Mouse (Mus musculus) heart, postnatal 10 days (tissue): ENCODE measurements around the gene Parp8. TPM values are rescaled to one million over a fixed set of nuclear protein-coding genes. Genes with fewer than 3 reads are reported as not detected.
"Not testable (repeated sequence)": the region's sequence is repeated elsewhere in the genome, so short reads cannot be mapped to it uniquely, and the experiment has no call there.

Source experiments
- DNase-seq, 2 experiments: peaks; one replicate each; pipeline ENCODE4 v3.0.0; 2021
- intact Hi-C: fragments of 180-260 bp; cut with DNase I; formaldehyde crosslinking; loops from one replicate; pipeline ENCODE4 v1.15.1; 2025
- total RNA-seq, 2 experiments: library from RNA; stranded (reverse); gene quantifications; 2 replicates each; pipeline ENCODE4 v1.2.3; 2021

Parp8 gene
- total RNA-seq, 2 experiments from 2014 or later = 11.2 to 14.8 TPM

DNA sequence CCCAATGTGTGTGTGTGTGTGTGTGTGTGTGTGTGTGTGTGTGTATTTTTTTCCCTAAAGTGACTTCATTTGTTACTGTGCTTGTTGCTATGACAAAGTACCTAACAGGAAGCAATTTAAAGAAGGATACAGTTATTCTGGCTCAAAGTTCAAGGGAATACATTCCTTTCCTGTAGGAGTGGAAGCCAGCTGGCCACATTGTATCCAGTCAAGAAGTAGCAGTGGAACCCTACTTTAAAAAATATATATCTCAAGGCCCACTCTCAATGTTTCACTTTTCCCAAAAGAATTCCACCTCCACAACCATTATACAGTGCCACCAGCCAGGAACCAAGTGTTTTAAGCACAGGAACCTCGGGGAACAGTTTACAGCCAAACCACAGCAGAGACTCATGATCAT lies 55.7 kb downstream of the Parp8 start:
- intact Hi-C loops = no loop called here
- no peak for DNase-seq

DNA sequence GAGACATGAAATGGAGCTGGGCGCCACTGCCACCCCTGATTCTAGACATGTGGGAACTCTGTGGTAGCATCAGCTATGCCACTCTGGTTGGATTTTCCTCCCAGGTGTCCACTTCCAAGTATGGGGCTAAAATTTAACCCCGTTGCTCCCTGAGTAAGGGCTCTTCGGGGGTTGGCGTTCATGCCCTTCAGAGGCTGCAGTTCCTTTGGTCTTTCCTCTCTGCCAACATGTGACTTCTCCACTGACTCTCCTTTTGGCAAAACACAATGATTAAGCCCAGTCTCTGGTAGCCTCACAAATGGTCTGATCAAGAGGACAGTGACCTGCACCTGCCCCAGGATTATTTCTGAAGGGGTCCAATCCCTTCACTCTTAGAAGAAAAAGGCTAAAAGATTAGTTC lies 56.4 kb downstream of the Parp8 start:
- DNase-seq = no peak
- intact Hi-C loops = no loop called here

DNA sequence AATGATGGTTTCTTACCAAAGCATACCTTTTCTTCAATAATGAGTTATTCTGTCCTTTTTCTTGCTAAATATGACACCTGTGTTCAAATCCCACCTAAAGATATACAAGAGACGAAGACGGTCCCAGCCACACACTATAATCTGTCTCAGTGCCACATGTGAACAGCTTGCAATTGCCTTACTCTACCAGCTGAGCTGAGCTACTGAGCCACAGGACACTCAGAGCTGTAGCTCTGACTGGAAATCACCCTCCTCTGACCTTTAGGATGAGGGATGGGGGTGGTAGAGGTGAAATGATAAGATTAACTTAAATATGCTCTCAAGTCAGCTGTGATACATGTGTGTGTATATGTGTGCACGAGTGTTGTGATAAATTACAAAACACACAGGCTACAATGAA lies 57.9 kb downstream of the Parp8 start:
- intact Hi-C loops = no loop called here
- no peak for DNase-seq

DNA sequence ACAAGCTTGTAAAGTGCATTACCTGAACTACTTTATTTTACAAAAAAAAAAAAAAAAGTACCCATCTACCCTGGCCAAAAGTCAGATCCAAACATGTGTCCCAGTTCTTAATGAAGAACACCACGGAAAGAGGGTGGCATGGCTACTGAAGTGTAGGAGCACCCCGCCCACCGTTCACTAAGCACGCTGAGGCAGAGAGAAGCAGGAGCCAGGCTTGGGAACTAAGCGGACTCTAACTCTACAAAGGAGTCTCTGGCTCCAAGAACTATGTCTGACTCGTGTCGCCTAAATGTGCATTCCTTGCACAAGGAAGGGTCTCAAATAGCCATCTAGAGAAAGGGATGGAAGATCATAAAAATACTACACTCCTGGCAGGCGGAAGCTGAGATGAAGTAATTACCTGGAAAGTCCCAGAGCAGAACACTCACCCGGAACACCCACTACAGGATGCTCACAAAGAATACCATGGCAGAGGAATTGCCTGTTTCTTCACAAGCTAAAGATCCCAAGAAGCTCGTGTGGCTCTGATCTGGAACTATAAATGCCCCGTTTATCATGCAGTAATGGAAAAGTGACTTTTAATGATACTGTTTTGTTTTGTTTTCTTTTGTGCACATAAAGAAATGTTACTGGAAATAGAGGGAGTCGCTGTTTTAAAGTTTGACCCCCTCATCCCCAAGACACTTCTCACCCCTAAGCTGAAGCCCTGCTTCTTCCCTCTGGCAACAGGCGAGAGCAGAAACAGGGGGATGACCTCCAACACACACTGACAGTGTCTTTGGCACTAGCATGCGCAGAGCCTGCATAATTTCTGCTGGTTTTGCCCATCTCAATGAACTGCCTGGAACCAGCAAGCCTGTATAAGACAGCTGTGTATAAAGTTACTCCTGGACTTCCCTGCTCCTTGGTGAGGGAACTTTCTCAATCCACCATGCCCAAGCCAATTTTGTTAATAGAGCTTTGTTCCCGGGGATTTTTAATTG lies 62.6 kb downstream of the Parp8 start:
- intact Hi-C loops = no loop called here
- no peak for DNase-seq

DNA sequence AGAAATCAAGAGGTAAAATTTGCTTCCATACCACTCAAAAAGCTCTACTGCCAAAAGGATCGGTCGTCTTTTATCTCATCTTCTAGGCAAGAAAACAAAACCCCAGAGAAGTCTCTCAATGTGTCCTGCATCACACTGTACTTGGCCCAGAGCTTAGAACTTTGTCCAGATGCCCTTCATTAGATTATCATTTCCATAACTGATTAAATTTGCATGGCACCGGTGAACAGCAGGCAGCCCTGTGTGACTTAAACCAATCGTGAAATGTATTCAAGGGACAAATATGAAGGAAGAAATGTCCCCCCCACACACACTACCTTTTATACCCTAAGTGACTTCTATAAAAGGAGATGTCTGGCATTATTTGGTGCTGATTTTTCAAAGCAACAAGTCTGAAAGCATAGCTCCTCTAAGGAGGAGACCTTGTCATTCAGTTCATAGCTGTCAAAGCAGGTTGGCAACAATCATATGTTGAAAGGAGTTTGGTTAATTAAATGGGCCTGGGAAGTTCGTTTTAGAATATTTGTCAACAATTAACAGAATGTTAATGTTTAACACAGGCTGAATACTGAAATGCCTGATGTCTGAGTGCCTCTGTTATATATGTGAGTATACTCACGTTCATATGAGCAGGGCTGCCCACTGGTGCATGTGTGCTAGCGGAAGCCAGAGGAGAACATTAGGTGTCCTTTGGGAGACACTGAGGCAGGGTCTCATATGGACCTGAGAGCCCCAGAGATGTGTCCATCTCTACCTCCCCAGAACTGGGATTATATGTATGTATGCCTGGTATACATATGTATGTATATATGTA lies 66.4 kb downstream of the Parp8 start:
- no peak for DNase-seq
- intact Hi-C loops = no loop called here

DNA sequence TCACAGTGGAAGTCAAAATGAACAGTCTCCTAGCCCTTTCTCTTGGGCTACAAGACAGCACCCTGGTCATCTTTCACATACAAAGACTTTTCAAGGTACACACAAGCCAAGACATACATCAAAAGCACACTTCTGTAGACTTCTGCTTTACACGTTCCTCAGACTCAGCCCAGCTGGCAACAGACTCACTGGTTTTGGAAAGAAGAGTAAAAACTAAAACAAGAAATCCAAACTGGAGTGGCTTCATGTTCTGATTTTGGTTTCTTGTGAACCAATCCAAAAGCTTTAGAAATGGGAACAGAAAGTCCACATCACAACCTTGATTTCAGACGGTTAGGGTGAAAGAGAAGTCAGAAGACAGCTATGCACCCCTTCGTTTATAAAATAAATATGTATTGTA lies 67.8 kb downstream of the Parp8 start:
- DNase-seq = no peak
- intact Hi-C loops = no loop called here

DNA sequence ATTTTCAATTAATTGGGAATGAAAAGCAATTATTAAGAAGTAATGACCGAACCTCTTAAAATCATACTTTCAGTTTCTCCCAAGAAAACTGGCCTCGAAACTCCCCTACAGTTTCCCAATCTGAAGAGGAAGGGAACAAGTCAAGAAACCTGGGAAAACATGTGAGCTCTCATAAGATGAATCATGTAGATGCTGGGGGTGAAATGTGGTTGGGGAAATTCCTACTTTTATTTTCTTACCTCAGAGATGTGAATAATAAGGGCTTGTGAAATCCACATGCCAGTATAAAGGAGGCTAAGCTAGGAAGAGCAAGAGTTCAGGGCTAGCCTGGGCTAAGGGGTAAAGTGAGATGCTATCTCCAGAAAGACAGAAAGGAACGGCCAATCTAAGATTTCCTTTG lies 74.0 kb downstream of the Parp8 start:
- intact Hi-C loops = loop anchor here (5.0 kb wide), 1 partner anchor 71 kb away; no protein-coding TSS in a partner anchor
- DNase-seq = no peak

DNA sequence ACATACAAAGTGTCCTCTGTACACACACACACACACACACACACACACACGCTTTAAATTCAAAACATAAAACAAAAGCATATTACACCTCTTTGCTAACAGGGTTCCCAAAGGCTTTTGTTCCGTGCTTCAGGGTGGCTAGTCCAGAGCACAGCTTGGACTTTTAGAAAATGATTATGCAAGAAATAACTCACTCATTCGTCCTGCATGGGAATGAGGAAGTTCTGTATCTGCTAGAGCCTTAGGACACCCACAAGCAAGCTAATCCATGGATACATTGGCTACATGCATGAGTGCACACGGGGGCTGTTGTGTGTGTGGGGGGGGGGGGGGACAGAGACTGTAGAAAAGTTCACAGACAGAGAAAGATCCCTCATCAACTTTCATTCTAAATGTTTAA lies 75.8 kb downstream of the Parp8 start:
- intact Hi-C loops = no loop called here

DNA sequence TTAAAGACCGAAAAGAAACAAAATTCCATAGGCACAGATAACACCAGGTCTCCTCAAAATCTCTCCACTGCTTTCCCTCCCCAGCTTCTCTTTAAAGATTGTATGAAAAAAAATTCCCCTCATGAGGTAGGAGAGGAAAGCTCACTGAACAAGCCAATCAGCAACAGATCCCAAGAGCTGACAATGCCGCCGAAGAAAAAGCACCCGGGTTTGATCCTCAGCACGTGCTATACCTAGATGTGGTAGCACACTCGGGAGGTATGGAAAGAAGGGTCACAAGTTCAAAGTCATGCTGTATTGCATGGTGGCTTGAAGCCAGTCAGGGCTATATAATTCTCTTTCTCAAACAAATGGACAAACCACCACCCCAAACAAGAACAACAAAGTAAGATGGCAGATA lies 76.3 kb downstream of the Parp8 start:
- no peak for DNase-seq
- intact Hi-C loops = no loop called here

More for the DNA sequence above, 75.8 kb downstream of the Parp8 start:
- no peak for DNase-seq

DNA sequence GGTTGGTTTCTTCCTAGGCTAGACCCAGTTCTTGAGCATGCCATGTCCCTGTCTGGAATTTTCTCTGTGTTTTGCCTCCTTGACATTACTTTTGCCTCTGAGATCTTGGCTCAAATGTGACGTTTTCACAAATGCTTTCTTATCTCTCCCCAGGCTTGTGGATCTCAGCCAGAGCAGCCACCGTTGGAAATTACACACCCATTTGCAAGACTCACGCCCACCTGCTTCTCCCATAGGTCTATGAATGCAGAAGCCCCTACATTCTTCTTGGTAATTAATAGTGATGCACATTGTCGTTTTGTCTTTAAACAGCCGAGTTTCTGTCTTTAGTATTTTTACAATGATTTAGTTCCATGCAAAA lies 77.1 kb downstream of the Parp8 start:
- DNase-seq = no peak
- intact Hi-C loops = no loop called here

DNA sequence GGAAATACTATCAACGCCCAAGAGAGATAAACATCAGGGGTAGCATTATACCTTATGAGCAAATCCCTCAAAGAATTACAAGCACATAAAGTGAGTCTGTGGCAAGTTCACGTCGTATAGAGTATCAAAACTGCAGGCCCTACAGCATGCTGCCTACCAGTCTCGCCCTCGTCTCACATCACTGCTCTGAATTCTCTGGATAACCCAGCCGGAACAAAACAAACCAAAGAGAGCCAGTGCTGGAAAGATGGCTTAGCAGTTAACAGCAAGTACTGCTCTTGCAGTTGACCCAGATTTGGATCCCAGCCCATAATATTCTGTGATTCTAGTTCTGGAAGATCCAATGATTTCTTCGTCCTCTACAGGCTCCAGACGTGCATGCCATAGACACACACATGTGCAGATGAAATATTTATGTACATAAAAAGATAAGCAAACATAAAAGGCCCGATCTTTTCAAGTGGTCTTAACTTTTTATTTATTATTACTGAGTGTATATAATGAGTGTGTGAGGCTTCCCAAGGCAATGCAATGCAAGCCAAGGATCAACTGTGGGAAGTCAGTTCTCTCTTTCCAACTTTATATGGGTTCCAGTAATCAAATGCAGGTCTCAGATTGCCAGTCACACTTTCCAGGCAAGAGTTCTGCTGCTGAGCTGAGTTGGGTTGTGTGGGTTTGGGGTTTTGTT lies 77.6 kb downstream of the Parp8 start:
- no peak for DNase-seq
- intact Hi-C loops = no loop called here

DNA sequence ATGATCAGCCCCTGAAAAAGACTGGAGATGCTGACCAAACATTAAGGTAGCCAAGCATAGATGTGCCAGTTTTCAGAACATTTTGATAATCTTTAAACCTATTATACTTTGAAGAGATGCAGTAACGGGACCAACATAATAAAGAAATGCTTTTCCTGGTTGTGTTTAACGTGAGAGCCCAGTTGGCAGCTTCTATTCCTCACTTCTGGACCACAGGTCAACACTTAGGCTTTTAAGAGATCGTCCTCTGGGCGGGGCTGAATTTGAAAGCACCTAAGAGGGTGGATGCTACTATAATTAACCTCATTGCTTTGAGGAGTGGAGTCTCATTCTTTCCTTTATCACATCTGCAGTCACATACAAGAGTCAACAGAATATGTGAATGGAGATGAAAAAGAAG lies 78.8 kb downstream of the Parp8 start:
- intact Hi-C loops = no loop called here
- no peak for DNase-seq

DNA sequence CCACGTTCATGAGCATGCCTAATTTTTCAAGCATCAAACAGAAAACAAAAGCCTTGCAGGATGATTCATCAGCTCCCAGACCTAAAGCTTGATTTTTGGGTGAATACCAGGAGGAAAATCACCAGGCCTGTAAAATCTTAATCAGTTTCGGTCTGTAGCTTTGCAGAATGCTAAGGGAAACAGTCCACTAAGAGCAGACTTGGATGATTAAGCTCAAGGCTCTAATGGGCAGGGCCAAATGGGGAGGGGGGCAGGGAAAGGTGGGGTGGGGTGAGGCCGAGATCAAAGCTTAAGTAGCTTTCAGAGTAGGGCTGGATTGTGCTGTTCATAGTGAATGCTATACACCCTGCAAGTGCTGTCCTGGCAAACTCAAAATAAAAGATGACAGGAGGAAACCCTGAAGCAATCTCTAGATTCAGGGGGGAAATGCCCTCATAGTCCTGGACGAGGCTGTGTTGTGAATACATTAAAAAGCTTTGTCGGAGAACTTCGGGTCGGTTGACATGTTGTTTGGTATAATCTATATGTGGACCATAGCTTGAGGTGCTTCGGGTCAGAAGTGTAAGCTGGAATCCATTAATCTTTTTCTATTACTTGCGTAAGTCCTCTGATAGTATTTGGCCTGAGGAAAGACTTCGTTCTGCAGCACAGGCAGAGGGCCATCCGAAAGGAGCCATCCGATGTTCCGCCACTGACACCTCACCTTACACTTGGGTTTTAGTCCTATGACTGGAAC lies 83.9 kb downstream of the Parp8 start:
- no peak for DNase-seq
- intact Hi-C loops = no loop called here

DNA sequence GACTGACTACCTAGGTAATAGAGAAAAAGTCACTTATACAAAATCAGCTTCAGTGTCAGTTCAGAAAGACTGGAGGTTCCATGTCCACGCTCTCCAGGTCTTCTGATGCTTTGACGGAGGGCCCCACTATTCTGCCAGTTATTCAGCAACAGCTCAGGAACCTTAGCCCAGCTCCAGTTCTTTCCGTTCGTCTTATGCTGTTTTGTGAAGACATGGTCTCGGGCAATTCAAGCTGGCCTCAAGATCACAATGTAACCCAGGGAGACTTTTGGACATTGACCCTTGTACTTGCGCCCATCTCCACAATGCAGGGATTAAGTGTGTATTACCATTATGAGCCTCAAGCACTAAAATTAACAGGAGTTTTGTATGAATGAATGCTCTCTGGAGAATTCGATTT lies 84.6 kb downstream of the Parp8 start:
- DNase-seq = no peak
- intact Hi-C loops = no loop called here

DNA sequence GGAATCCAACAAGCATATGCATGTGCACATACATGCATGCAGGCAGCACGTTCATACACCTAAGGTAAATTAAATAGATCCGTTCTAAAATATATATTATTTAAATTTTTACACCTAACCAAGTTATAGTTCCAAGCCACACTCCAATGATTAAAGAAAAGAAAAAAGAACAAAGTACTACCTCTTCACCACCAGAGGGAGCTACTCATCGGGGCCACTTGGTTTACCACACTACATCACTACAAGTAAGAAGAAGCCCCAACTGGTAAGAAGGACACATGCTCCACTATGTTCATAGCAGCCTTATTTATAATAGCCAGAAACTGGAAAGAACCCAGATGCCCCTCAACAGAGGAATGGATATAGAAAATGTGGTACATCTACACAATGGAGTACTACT lies 88.3 kb downstream of the Parp8 start:
- DNase-seq, intact Hi-C loops: not testable (repeated sequence)

DNA sequence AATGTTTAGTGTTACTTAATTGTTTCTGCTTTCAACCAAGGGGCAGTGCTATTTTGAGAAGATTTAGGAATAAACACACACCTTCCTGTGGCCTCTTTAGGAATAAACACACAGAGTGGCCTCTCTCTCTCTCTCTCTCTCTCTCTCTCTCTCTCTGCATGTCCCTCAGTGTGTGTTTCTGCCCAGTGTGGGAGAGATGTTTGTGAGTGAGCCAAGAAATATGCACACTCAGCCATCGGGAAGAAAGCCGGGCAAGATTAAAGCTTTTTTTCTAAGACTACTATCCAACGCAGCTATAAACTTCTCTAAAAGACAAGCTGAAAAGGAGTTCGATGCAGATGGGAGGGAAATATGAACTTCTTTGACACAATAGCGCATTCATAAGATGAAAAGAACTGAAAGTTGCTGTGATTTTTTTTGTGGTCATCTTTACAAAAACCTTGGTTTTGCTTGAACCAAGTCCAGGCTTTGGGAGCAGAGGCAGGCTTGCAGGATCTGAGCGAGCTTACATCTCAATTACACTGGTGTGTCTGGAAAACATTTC lies 107.9 kb downstream of the Parp8 start:
- no peak for DNase-seq
- intact Hi-C loops = no loop called here

DNA sequence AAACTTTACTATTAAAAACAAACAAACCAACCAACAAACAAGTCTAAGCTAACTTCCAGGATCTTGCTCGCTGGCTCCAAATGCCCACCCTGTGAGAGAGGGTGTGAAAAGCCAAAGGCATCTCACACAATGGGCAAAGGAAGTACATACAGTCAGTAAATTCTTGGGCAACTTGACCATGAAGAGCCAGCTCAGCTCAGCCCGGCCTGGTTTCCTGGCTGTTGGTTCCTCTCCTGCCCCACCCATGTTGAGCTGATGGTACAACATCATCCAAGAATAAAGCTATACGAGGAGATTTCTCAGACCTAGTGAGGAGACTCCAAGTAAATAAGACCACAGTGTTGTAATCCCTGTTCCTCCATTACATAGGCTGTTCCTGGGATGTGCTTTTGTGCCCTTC lies 117.1 kb downstream of the Parp8 start:
- no peak for DNase-seq

DNA sequence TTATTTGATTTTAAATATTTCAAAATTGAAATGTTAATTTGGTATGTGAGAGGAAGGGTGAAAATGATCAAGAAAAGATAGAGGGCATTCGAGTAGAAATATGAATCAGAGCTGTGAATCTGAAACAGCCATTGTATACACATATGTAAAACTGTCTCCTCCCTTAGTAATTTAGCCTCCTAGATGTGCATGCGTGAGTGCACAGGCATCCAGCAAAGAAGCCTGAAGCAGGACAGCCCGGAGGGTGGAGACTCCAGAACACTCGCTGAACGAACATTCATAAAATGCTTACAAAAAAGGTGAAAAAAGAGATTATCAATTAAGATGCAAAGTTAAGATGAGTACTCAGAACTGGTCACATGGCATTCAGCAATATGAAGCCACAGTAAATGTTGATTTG lies 121.9 kb downstream of the Parp8 start:
- intact Hi-C loops = no loop called here
- no peak for DNase-seq

More for the DNA sequence above, 117.1 kb downstream of the Parp8 start:
- intact Hi-C loops = no loop called here

DNA sequence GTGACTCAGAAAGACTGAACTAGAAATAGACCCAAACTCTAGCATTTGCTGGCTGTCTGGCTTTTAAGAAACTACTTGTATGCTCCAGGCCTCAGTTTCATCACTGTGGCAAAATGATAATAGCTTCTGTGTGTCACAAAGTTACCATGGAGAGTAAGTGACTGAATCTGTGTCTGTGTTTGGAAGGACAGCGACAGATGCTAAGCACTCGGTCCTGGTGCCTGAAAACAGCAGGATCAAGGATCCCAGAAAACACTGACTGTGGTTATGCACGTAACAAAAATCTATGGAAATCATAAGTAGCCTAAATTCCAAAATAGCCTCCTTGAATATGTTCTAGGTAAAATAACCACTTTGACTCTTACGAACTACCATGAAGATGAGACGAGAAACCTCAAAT lies 126.9 kb downstream of the Parp8 start:
- DNase-seq = no peak
- intact Hi-C loops = no loop called here

DNA sequence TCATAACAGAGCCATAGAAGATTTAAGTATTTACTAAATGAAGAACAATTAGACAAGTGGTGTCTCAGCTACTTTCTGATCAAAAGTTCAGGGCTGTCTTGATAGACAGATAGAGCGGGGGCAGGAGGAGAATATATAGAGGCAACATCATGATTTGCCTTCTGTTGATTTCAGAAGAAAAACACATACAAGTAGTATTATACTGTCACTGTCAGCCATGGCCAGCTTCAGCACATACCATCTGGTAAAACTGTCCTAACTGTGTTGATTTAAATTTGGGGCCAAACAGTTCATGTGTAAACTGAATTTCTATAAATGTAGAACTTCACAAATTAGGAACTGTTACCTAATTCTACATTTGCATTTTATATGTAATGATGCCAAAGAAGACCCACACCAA lies 127.6 kb downstream of the Parp8 start:
- intact Hi-C loops = no loop called here
- no peak for DNase-seq
